Mouse (Mus musculus): ENCODE results near the gene Sspo. TPM values are rescaled to one million over a fixed set of nuclear protein-coding genes. Genes with fewer than 3 reads are reported as not detected.
A peak's percentile ranks its signal among the peaks of the same experiment; 100 is the strongest.

Gene Sspo
- polyA plus RNA-seq, 1 experiment from 2014 or later: 0.74 TPM

DNA sequence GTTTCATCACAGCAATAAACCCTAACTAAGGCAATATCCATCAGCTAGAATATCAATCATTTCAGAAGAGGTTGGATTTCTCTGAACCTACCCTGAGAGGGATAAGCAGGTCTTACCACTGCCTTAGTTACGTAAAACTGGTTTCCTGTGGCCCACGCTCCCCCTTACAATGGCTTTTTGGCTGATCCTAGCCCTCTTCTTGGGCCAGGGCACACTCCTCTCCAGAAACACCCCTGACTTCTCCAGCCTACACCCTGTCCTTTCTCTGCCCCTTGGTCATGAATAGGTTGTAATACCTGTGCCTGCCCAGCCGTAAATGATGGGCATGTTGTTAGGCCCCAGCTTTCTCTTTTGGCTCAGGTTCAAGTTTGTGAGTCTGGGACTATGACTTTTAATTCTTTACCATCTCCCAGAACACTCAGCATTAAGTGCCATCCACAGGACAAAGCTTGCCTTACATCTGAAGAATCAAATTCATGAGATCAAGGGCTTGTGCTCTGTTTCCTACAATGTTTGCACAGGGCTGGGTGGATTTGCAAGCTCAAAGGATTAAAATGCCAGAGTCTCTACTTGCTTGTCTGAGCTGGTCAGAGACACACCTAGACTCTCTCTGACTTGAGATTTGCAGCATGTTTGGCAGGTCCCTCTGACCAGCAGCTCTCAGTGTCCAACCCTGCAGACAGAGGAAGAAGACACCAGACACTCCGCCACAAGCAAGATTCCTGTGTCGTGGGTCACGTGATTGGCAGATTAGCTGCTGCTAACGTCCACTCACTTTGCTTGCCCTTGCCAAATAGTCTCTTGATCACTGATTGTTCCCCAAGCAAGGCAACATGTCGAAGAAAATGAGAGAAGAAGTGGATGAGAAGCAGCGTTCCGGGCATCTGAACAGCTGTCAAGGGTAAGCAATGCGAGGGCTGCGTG is 14.9 kb upstream of the Sspo start:
- Histone ChIP-seq H3K27ac (ENCODE audit: low read depth, low read length) (no peak overlapping the region), H3K4me3 (ENCODE audit: low read depth, low read length) (no peak overlapping the region), H3K4me2 (replicated peaks; ENCODE audit: low read depth) (no peak overlapping the region), H3K4me1 (replicated peaks; ENCODE audit: control insufficient read depth, insufficient read depth, low read length) (no peaks in the 10 kb centered on the region), H3K36me3 (ENCODE audit: control insufficient read depth, insufficient read depth) (peaks cover 17% of the 10 kb centered on the region), H3K27me3 (replicated peaks; ENCODE audit: control insufficient read depth, insufficient read depth, low read length) (no peaks in the 10 kb centered on the region), H3K9ac (ENCODE audit: low read depth, low read length) (no peak overlapping the region), H3K9me3 (ENCODE audit: control insufficient read depth) (no peaks in the 10 kb centered on the region)
- WGBS: 26% methylated on average over 12 of the region's 12 CpGs
- ATAC-seq: peak; percentile 46; the same call in 1 of the 2 replicates
- peak; percentile 29; the same call in 1 of the 2 replicates for TF ChIP-seq CTCF (IDR thresholded peaks at IDR 0.05; ENCODE audit: low read depth)

DNA sequence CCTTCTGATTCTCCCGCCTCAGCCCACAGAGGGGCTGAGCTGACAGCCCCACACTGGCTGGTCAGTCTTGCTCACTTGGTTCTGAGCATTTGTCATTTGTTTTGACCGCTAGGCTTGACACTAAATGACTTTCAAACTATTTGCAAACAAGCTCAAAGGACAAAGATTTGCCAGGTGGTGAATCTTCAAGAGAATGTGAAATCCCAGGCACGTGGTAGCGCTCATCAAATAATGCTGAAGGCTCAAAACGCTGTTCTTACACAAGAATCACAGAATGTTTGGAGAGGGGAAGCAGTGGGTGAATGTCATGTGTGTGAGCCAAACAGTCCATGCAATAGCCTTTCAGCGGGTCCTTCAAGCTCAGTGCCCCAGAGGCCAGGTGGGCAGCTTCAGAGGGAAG is 13.4 kb upstream of the Sspo start:
- Histone ChIP-seq H3K27ac (ENCODE audit: low read depth, low read length) (no peak overlapping the region), H3K36me3 (ENCODE audit: control insufficient read depth, insufficient read depth) (peaks cover 32% of the 10 kb centered on the region), H3K9ac (ENCODE audit: low read depth, low read length) (no peak overlapping the region), H3K9me3 (ENCODE audit: control insufficient read depth) (no peaks in the 10 kb centered on the region), H3K4me2 (replicated peaks; ENCODE audit: low read depth) (no peak overlapping the region), H3K4me1 (replicated peaks; ENCODE audit: control insufficient read depth, insufficient read depth, low read length) (no peaks in the 10 kb centered on the region), H3K4me3 (ENCODE audit: low read depth, low read length) (no peak overlapping the region), H3K27me3 (replicated peaks; ENCODE audit: control insufficient read depth, insufficient read depth, low read length) (no peaks in the 10 kb centered on the region)
- WGBS: 60% methylated on average over 6 of the region's 6 CpGs
- no peak for ATAC-seq
- TF ChIP-seq CTCF (IDR thresholded peaks at IDR 0.05; ENCODE audit: low read depth): no peak

DNA sequence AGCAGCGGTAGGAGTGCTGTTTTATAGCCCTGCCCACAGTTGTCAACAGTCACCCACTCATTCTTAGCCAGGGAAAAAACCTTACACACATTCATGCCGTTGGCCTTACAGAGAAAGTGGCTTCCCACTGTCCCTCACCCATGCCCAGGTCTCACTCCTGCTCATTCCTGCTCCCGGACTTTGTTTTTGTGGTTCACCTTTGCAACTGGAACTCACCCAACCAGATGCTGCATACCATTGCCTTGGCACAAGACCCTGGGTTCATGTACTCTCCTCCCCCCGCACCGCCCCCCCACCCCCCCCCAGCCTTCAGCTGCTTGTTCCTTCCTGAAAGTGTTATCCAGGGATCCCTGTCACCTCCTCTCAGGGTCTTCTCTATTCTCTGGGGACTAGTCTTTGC is 12.9 kb upstream of the Sspo start:
- peaks cover 35% of the 10 kb centered on the region for H3K36me3 ChIP-seq (ENCODE audit: control insufficient read depth, insufficient read depth)
- H3K4me2 ChIP-seq (replicated peaks; ENCODE audit: low read depth): no peak overlapping the region
- no peak overlapping the region for H3K9ac ChIP-seq (ENCODE audit: low read depth, low read length)
- no peaks in the 10 kb centered on the region for H3K4me1 ChIP-seq (replicated peaks; ENCODE audit: control insufficient read depth, insufficient read depth, low read length)
- no peak for ATAC-seq
- no peak overlapping the region for H3K27ac ChIP-seq (ENCODE audit: low read depth, low read length)
- TF ChIP-seq CTCF (IDR thresholded peaks at IDR 0.05; ENCODE audit: low read depth): no peak
- H3K27me3 ChIP-seq (replicated peaks; ENCODE audit: control insufficient read depth, insufficient read depth, low read length): no peaks in the 10 kb centered on the region
- no peaks in the 10 kb centered on the region for H3K9me3 ChIP-seq (ENCODE audit: control insufficient read depth)
- H3K4me3 ChIP-seq (ENCODE audit: low read depth, low read length): no peak overlapping the region
- WGBS: 42% methylated on average over 5 of the region's 5 CpGs

DNA sequence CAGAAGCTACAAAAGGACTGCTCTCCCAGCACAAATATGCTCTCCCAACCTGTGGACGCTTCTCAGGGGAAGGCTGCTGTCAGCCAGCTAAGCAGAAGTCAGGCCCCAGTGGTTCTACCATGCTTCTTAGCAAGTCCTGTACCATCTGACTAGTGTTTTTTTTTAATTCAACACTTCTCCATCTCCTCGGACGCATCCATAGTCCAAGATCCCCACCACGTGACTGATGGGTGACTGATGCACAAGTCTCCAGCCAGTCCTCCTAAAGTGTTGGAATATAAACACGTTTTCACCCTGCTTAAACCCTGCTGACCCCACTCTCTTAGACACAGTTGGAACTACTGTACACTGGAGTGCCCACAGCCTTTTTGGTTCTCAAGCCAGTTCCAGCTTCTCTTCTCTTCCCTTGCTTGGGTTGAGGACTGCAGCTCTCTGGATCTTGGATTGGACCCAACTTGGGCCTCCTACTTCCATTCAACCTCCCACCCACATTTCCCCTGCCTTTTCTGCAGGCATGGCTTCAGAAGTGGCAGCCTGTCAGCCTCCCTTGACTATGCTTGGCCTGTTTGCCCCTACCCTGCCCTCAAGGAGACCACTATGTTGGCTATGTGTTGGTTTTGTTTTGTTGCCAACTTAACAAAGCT is 12.2 kb upstream of the Sspo start:
- 66% methylated on average over 5 of the region's 5 CpGs for WGBS
- no peak for ATAC-seq

DNA sequence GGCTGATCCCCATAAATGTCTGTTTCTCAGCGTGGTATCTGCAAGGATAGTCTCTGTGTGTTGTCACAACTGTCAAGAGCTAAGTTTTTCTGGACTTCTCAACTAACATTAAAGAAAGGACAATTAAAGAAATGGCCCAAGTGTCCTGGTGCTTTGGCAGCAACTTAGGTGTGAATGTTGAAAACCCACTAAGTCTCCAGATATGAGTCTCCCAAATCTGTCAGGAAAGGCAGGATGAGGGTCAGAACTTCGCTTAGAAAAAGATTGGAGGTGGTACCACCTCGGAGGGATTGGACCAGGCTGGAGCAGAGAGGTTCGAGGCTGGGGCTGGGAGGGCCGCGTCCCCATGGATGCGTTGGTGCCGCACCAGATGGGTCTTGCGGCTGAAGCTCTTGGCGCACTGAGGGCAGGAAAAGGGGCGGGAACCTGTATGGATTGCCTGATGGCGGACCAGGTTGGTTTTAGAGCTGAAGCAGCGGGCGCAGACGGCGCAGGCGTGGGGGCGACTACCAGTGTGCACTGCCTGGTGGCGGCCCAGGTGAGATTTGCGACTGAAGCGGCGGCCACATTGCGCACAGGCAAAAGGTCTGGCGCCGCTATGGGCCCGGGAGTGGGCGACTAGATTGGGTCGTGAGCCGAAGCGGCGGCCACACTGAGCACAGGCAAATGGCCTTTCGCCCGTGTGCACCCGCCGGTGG is 10.2 kb upstream of the Sspo start:
- Histone ChIP-seq H3K4me1 (replicated peaks; ENCODE audit: control insufficient read depth, insufficient read depth, low read length) (no peaks in the 10 kb centered on the region), H3K27me3 (replicated peaks; ENCODE audit: control insufficient read depth, insufficient read depth, low read length) (no peaks in the 10 kb centered on the region), H3K4me2 (replicated peaks; ENCODE audit: low read depth) (no peak overlapping the region), H3K4me3 (ENCODE audit: low read depth, low read length) (no peak overlapping the region), H3K9ac (ENCODE audit: low read depth, low read length) (no peak overlapping the region), H3K9me3 (ENCODE audit: control insufficient read depth) (no peaks in the 10 kb centered on the region), H3K36me3 (ENCODE audit: control insufficient read depth, insufficient read depth) (peaks cover 53% of the 10 kb centered on the region), H3K27ac (ENCODE audit: low read depth, low read length) (no peak overlapping the region)
- TF ChIP-seq CTCF (IDR thresholded peaks at IDR 0.05; ENCODE audit: low read depth): no peak
- WGBS: 86% methylated on average over 35 of the region's 35 CpGs
- no peak for ATAC-seq

More for the DNA sequence above, 12.2 kb upstream of the Sspo start:
- no peaks in the 10 kb centered on the region for H3K9me3 ChIP-seq (ENCODE audit: control insufficient read depth)
- H3K4me3 ChIP-seq (ENCODE audit: low read depth, low read length): no peak overlapping the region
- no peak for TF ChIP-seq CTCF (IDR thresholded peaks at IDR 0.05; ENCODE audit: low read depth)
- no peaks in the 10 kb centered on the region for H3K4me1 ChIP-seq (replicated peaks; ENCODE audit: control insufficient read depth, insufficient read depth, low read length)
- H3K27me3 ChIP-seq (replicated peaks; ENCODE audit: control insufficient read depth, insufficient read depth, low read length): no peaks in the 10 kb centered on the region
- H3K9ac ChIP-seq (ENCODE audit: low read depth, low read length): no peak overlapping the region
- H3K4me2 ChIP-seq (replicated peaks; ENCODE audit: low read depth): no peak overlapping the region
- H3K27ac ChIP-seq (ENCODE audit: low read depth, low read length): no peak overlapping the region
- peaks cover 35% of the 10 kb centered on the region for H3K36me3 ChIP-seq (ENCODE audit: control insufficient read depth, insufficient read depth)

Data from intestine, postnatal 0 days (tissue).